Mouse (Mus musculus): ENCODE measurements around the gene Foxp1. TPM values are rescaled to one million over a fixed set of nuclear protein-coding genes. Genes with fewer than 3 reads are reported as not detected.

Gene Foxp1
- polyA plus RNA-seq, 1 experiment from 2014 or later, result 45.3 TPM

DNA sequence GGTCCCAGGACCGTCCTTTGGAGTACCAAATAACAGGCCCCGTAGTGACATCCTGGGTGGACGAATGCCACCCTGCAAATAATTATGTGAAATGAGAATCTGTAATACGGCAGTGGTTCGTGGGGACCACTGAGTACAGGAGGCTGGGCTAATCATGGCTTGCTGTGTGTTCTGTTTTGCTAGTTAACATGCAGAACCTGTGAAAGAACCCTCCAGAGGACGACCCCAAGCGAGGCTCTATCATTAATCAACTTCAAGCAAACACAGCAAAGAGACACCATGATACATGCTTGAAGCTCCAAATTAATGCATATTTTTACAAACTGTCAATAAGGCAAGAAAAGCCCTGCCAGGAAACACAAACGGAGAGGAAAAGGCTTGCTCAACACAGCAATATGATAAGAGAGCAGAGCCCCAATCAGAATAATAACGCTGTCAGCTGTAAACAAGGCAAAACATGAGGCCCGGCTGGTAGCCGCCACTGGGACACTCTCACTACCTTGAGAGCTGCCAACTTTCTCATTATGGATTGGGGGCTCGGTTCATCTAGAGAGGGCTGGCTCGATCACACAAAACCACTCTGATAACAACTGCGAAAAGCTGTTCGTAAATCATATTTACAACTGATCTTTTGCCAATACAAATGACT lies 591.7 kb downstream of the Foxp1 start:
- H3K9me3 ChIP-seq (ENCODE audit: control insufficient read depth), result no peaks in the 10 kb centered on the region
- no peak for ATAC-seq
- H3K27me3 ChIP-seq (replicated peaks; ENCODE audit: control insufficient read depth, insufficient read depth, low read length), result no peaks in the 10 kb centered on the region
- no peak for TF ChIP-seq CTCF (IDR thresholded peaks at IDR 0.05; ENCODE audit: low read depth)
- no peak overlapping the region for H3K4me3 ChIP-seq (ENCODE audit: low read depth, low read length)
- H3K4me1 ChIP-seq (replicated peaks; ENCODE audit: control insufficient read depth, insufficient read depth, low read length), result no peaks in the 10 kb centered on the region; the same call in 1 of the 2 replicates
- 83% methylated on average over 15 of the region's 15 CpGs for WGBS
- peaks cover 45% of the 10 kb centered on the region for H3K36me3 ChIP-seq (ENCODE audit: control insufficient read depth, insufficient read depth)
- H3K27ac ChIP-seq (ENCODE audit: low read depth, low read length), result no peak overlapping the region
- H3K9ac ChIP-seq (ENCODE audit: low read depth, low read length), result no peak overlapping the region
- H3K4me2 ChIP-seq (replicated peaks; ENCODE audit: low read depth), result no peak overlapping the region

DNA sequence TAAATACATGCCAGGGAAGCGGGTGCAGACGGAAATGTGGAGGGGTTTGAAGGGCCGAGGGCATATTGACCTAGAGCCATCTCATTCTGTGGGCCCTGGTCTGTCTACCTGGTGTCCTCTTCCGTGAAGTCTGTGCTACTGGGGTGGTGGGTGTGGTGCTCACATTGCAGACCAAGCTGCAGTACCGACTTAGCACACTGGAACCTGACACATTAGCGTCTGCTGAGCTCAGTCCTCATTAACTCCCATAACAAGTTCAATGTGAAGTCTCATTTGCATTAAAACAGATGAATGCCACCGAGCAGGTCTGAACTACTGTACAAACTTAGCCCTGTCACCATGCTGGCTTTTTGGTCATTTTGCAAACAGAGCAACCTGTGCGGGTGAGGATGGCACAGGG lies 594.2 kb downstream of the Foxp1 start:
- no peak for TF ChIP-seq CTCF (IDR thresholded peaks at IDR 0.05; ENCODE audit: low read depth)
- no peak for ATAC-seq
- no peaks in the 10 kb centered on the region for H3K27me3 ChIP-seq (replicated peaks; ENCODE audit: control insufficient read depth, insufficient read depth, low read length)
- no peaks in the 10 kb centered on the region for H3K9me3 ChIP-seq (ENCODE audit: control insufficient read depth)
- H3K4me2 ChIP-seq (replicated peaks; ENCODE audit: low read depth), result no peak overlapping the region
- H3K9ac ChIP-seq (ENCODE audit: low read depth, low read length), result no peak overlapping the region
- no peak overlapping the region for H3K27ac ChIP-seq (ENCODE audit: low read depth, low read length)
- no peaks in the 10 kb centered on the region; the same call in 1 of the 2 replicates for H3K4me1 ChIP-seq (replicated peaks; ENCODE audit: control insufficient read depth, insufficient read depth, low read length)
- peaks cover 29% of the 10 kb centered on the region for H3K36me3 ChIP-seq (ENCODE audit: control insufficient read depth, insufficient read depth)
- WGBS, result 83% methylated on average over 8 of the region's 8 CpGs
- H3K4me3 ChIP-seq (ENCODE audit: low read depth, low read length), result no peak overlapping the region

DNA sequence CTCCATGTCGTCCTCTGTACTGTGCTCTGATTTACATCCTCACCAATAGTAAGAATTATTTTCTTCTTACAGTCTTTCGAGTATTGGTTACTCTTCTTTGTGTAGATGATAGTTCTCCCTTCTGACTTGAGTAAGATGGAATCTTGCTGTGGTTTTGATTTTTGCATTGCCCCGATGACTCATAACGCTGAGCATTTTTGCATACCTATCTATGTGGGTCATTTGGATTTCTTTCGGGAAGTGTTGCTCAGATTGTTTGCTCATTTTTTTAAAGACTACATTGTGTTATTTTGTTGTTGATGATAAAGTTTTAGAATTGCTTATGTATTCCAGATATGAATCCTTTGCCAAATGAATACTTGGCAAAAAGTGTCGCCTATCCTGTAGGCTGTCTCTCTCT lies 621.3 kb downstream of the Foxp1 start:
- WGBS, result 90% methylated on average over 6 of the region's 6 CpGs
- Histone ChIP-seq H3K9ac (ENCODE audit: low read depth, low read length) (no peak overlapping the region), H3K4me2 (replicated peaks; ENCODE audit: low read depth) (no peak overlapping the region), H3K4me3 (ENCODE audit: low read depth, low read length) (no peak overlapping the region), H3K36me3 (ENCODE audit: control insufficient read depth, insufficient read depth) (no peaks in the 10 kb centered on the region), H3K9me3 (ENCODE audit: control insufficient read depth) (no peaks in the 10 kb centered on the region), H3K27ac (ENCODE audit: low read depth, low read length) (no peak overlapping the region), H3K27me3 (replicated peaks; ENCODE audit: control insufficient read depth, insufficient read depth, low read length) (no peaks in the 10 kb centered on the region), H3K4me1 (replicated peaks; ENCODE audit: control insufficient read depth, insufficient read depth, low read length) (no peaks in the 10 kb centered on the region)
- TF ChIP-seq CTCF (IDR thresholded peaks at IDR 0.05; ENCODE audit: low read depth), result no peak
- no peak for ATAC-seq

DNA sequence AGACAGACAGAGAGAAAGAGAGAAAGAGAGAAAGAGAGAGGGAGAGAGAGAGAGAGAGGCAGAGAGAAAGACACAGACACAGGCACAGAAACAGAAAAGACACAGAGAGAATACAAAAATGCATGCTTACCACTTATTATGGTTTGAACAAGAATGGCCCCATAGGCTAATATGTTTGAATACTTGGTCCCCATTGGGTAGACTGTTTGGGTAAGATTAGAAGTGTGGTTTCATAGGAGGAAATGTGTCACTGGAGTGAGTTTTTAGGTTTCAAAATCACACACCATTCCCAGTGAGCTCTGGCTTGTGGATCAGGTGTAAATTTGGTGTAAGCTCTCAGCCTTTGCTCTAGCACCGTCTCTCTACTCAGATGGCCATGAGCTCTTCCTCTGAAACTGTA lies 644.3 kb downstream of the Foxp1 start:
- Histone ChIP-seq H3K4me1 (replicated peaks; ENCODE audit: control insufficient read depth, insufficient read depth, low read length) (no peaks in the 10 kb centered on the region), H3K36me3 (ENCODE audit: control insufficient read depth, insufficient read depth) (no peaks in the 10 kb centered on the region), H3K4me2 (replicated peaks; ENCODE audit: low read depth) (no peak overlapping the region), H3K27ac (ENCODE audit: low read depth, low read length) (no peak overlapping the region), H3K27me3 (replicated peaks; ENCODE audit: control insufficient read depth, insufficient read depth, low read length) (no peaks in the 10 kb centered on the region), H3K4me3 (ENCODE audit: low read depth, low read length) (no peak overlapping the region), H3K9me3 (ENCODE audit: control insufficient read depth) (no peaks in the 10 kb centered on the region), H3K9ac (ENCODE audit: low read depth, low read length) (no peak overlapping the region)
- TF ChIP-seq CTCF (IDR thresholded peaks at IDR 0.05; ENCODE audit: low read depth), result no peak
- no peak for ATAC-seq
- 77% methylated on average over 1 of the region's 1 CpGs for WGBS

DNA sequence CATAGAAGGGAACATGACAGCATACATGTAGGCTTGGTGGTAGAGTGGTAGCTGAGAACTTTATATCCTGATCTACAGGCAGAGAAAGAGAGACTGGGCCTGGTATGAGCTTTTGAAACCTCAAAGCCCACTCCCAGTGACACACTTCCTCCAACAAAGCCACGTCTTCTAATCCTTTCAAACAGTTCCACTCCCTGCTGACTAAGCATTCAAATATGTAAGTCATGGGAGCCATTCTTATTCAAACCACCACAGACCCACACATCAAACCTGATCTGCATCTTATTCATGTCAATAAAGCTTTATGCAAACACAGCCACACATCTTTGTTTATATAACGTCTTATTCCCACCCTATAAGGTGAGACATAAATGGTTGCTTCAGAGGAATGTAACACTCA lies 646.1 kb downstream of the Foxp1 start:
- H3K4me2 ChIP-seq (replicated peaks; ENCODE audit: low read depth), result no peak overlapping the region
- no peaks in the 10 kb centered on the region for H3K27me3 ChIP-seq (replicated peaks; ENCODE audit: control insufficient read depth, insufficient read depth, low read length)
- no peaks in the 10 kb centered on the region for H3K4me1 ChIP-seq (replicated peaks; ENCODE audit: control insufficient read depth, insufficient read depth, low read length)
- no peak overlapping the region for H3K4me3 ChIP-seq (ENCODE audit: low read depth, low read length)
- H3K36me3 ChIP-seq (ENCODE audit: control insufficient read depth, insufficient read depth), result no peaks in the 10 kb centered on the region
- no peak for TF ChIP-seq CTCF (IDR thresholded peaks at IDR 0.05; ENCODE audit: low read depth)
- H3K9ac ChIP-seq (ENCODE audit: low read depth, low read length), result no peak overlapping the region
- H3K27ac ChIP-seq (ENCODE audit: low read depth, low read length), result no peak overlapping the region
- 75% methylated on average over 2 of the region's 2 CpGs for WGBS
- no peak for ATAC-seq
- no peaks in the 10 kb centered on the region for H3K9me3 ChIP-seq (ENCODE audit: control insufficient read depth)

Small RNA genes lying within 50 kb of the gene (microRNA-seq; reads per million reads assigned to microRNA genes)
- gene Gm22328 (not detected), gene Gm49348 (not detected)

Other genes starting within 250 kb of the Foxp1 start
- 6.7 and 7.4 TPM in 2 replicates for gene Eif4e3, start 144.1 kb upstream of the Foxp1 start, polyA plus RNA-seq (2015; fragmentation: Nextera tagmentation; extraction: Ambion mirVana)
- 1.4 and 2.3 TPM in 2 replicates for gene Gm20696, start 144.1 kb upstream of the Foxp1 start, polyA plus RNA-seq (2015; fragmentation: Nextera tagmentation; extraction: Ambion mirVana)
- gene Gpr27, start 170.0 kb upstream of the Foxp1 start, polyA plus RNA-seq (2015; fragmentation: Nextera tagmentation; extraction: Ambion mirVana), result 2.0 and 2.4 TPM in 2 replicates
- not detected in 2 replicates for gene Prok2, start 203.7 kb upstream of the Foxp1 start, polyA plus RNA-seq (2015; fragmentation: Nextera tagmentation; extraction: Ambion mirVana)

All from intestine, postnatal 0 days (tissue).